Mouse (Mus musculus) embryo, embryonic 9.5 days (tissue): ENCODE measurements at regions not wholly inside any gene's neighbourhood (a gene's known extent, or its start where the extent isn't known, plus 50 kb on each side); places are given as distances from the start of the nearest gene placed in this dataset.

Source experiments
- DNase-seq: peaks from one replicate; pipeline ENCODE4 v3.0.0-alpha.2; 2017; ENCODE audit errors: extremely low spot score

GRCm38 (mm10) chr10:118624368-118624767 is 183.5 kb downstream of the Ifng start:
- no peak for DNase-seq

GRCm38 (mm10) chr10:118628000-118628399 is 187.2 kb downstream of the Ifng start:
- DNase-seq = no peak

- DNase-seq = no peak
These were observed 188.7 kb downstream of the Ifng start for GRCm38 (mm10) chr10:118629360-118630040.

- DNase-seq = no peak
These were observed 190.9 kb downstream of the Ifng start for GRCm38 (mm10) chr10:118631786-118632185.

- no peak for DNase-seq
These were observed 191.3 kb downstream of the Ifng start for GRCm38 (mm10) chr10:118632187-118632586.

GRCm38 (mm10) chr10:118633429-118633828 is 192.6 kb downstream of the Ifng start:
- no peak for DNase-seq

- DNase-seq = no peak
These were observed 198.3 kb downstream of the Ifng start for GRCm38 (mm10) chr10:118639097-118639496.

- DNase-seq = no peak
These were observed 199.4 kb downstream of the Ifng start for GRCm38 (mm10) chr10:118640121-118640809.

- no peak for DNase-seq
These were observed 200.1 kb downstream of the Ifng start for GRCm38 (mm10) chr10:118640810-118641427.

GRCm38 (mm10) chr10:118643622-118644021 is 202.8 kb downstream of the Ifng start:
- no peak for DNase-seq

GRCm38 (mm10) chr10:118648111-118648510 is 207.3 kb downstream of the Ifng start:
- no peak for DNase-seq

- DNase-seq = no peak
These were observed 213.4 kb downstream of the Dyrk2 start for GRCm38 (mm10) chr10:118656561-118656960.

- no peak for DNase-seq
These were observed 204.0 kb downstream of the Dyrk2 start for GRCm38 (mm10) chr10:118666009-118666408.

GRCm38 (mm10) chr10:118675816-118676465 is 194.1 kb downstream of the Dyrk2 start:
- DNase-seq = peak; percentile 20

- DNase-seq = no peak
These were observed 191.1 kb downstream of the Dyrk2 start for GRCm38 (mm10) chr10:118678750-118679418.

- DNase-seq = no peak
These were observed 190.5 kb downstream of the Dyrk2 start for GRCm38 (mm10) chr10:118679507-118679906.

- DNase-seq = no peak
These were observed 189.1 kb downstream of the Dyrk2 start for GRCm38 (mm10) chr10:118680896-118681295.

GRCm38 (mm10) chr10:118683356-118683755 is 186.7 kb downstream of the Dyrk2 start:
- DNase-seq = no peak

- no peak for DNase-seq
These were observed 170.7 kb downstream of the Dyrk2 start for GRCm38 (mm10) chr10:118699292-118699691.

GRCm38 (mm10) chr10:118700115-118700514 is 169.9 kb downstream of the Dyrk2 start:
- no peak for DNase-seq

GRCm38 (mm10) chr10:118706020-118706419 is 164.0 kb downstream of the Dyrk2 start:
- no peak for DNase-seq

GRCm38 (mm10) chr10:118709718-118710117 is 160.3 kb downstream of the Dyrk2 start:
- no peak for DNase-seq
